Mouse (Mus musculus): ENCODE results near the gene Nemf.
A peak's percentile ranks its signal among the peaks of the same experiment; 100 is the strongest.
"Not testable (repeated sequence)": the region's sequence is repeated elsewhere in the genome, so short reads cannot be mapped to it uniquely, and the experiment has no call there.

The Nemf gene

DNA sequence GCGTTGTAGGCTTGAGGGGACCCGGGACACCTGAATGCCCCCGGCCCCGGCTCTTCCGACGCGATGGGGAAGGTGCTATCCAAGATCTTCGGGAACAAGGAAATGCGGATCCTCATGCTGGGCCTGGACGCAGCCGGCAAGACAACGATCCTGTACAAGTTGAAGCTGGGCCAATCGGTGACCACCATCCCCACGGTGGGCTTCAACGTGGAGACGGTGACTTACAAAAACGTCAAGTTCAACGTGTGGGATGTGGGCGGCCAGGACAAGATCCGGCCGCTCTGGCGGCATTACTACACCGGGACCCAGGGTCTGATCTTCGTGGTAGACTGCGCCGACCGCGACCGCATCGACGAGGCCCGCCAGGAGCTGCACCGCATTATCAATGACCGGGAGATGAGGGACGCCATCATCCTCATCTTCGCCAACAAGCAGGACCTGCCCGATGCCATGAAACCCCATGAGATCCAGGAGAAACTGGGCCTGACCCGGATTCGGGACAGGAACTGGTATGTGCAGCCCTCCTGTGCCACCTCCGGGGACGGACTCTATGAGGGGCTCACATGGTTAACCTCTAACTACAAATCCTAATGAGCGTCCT, 15.9 kb upstream of the Nemf start:
- no peak for DNase-seq (ENCODE audit: low spot score in 2 of 2)

DNA sequence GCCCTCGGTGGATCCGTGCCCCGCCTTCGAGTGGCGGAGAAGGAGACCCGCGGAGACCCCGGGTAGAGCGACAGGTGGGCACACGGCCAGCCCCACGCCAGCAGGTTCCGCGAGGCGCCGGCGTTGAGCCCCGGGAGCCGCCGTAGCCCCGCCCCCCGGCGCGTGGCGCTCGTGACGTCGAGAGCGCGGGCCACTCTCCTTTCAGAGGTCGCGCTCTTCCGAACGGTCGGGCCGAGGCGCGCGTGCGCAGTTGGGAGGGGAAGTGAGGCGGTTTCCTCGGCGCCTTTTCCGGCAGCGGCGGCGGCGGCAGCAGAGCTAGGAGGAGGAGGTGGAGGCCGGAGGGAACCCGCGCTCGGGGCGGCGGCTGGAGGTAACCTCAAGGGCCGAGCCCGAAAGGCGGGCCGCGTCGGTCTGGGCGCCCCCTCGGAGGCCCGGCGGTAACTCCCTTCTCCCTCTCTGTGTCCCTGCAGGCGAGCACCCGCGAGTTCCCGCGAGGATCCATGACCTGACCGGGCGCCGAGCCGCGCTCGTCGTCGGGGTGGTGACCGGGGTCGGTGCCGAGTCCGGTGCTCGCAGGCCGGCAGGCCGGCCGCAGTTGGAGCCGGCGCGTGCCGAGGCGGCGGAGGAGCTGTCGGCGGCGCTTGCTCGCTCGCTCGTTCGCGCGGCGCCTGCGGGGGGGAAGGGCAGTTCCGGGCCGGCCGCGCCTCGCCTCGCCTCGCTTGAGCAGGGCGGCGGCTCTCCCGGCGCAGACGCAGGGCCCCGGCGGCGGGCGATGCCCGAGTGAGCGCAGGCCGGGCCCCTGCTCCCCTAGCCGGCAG, 15.1 kb upstream of the Nemf start, which contains the start of the genes Arf6 and Gm9887:
Gene Arf6 (plus strand): TSS at position 297 of the 818 bp plus-strand sequence.
Gene Gm9887 (minus strand): TSS at position 605 of the 818 bp plus-strand sequence.
- DNase-seq (ENCODE audit: low spot score in 2 of 2) = peak; percentile 98

DNA sequence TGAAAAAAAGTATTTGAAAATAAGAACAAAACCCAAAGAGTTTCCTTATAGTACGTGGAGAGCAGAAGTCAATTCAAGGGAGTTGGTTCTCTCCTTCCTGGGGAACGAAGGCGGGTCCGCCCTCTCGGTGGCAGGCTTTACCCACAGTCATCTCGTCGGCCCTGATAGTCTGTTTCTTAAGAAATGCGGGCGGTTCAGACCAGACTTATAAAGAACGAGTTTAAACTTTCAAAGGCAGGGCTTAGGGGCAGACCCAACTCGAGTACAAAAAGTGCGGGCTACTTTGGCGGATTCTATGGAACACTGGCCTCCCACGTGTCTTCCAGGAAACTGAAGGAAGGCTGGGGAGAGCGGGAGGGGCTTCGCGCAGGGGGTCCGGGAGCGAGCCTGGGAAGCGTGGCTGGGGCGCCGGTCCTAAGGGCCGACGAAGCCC, 14.5 kb upstream of the Nemf start:
- no peak for DNase-seq (ENCODE audit: low spot score in 2 of 2)

DNA sequence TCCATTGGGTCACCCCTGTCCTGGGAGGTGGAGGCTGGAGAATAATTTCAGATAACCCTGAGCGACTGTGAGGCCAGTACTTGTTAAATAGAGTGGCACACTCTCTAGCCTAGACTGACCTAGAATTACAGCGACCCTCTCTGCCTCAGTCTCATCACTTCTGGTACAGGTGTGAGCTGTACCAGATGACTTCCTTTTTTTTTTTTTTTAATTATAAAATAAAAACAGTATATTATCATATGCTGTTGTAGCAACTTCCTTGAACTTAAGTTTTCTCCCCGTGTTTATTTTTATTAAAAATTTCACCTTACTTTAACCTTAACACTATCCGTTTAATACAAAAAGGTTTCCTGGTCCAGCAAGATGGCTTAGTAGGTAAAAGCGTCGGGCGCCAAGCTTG, 14.0 kb upstream of the Nemf start:
- no peak for DNase-seq (ENCODE audit: low spot score in 2 of 2)

DNA sequence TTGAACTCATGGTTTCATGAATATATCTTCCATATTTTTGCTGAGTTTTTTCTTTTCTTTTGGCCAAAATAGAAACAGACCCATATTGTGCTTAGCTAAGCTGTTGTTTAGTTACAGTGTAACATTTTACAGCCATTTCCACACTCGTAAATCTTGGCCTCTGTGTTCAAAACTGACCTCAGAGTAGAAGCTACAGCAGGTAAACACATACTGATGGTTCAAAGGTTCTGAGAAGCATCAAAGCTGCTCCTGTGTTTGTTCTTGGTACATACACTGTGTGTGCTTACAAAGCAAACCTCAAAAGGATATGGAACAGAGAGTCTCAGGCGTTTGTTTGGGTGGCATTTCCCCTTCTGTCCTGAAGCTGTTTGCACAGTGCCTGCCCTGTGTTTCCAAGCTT, 10.6 kb upstream of the Nemf start:
- no peak for DNase-seq (ENCODE audit: low spot score in 2 of 2)

DNA sequence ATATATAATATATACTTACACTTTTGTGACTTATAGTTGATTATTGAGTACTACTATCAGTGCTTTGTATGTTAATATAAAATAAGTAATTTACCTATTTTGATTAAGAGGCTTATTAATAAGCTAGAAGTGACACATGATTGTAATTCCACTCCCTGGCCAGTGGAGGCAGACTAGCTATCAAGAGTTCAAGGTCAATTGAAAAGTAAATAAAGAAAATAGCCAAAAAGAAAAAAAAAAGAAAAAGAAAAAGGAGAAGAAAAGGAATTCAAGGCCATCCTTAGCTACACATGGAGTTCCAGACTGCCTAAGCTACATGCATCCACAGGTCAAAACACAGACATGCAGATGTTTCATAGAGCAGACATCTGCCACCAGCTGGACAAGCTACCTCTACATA, 9.5 kb upstream of the Nemf start:
- no peak for DNase-seq (ENCODE audit: low spot score in 2 of 2)

DNA sequence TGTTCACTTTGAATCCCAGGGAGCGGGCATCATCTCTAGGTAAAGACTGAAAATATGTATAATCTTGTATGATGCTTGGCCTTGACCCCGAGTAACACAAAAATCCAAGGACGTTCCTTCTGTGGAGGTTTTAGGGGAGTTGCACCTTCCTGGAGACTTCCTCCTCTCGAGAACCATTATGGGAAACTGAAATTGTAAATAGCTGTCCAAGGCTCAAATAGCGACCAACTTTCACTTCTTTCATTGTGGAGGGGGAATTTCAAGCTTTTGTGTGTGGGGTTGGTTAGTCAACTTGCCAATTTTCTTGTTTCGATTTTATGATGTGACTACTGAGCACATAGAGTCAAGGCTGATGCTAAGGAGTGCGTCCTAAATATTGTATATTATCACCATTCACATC, 8.8 kb upstream of the Nemf start:
- DNase-seq (ENCODE audit: low spot score in 2 of 2) = no peak

DNA sequence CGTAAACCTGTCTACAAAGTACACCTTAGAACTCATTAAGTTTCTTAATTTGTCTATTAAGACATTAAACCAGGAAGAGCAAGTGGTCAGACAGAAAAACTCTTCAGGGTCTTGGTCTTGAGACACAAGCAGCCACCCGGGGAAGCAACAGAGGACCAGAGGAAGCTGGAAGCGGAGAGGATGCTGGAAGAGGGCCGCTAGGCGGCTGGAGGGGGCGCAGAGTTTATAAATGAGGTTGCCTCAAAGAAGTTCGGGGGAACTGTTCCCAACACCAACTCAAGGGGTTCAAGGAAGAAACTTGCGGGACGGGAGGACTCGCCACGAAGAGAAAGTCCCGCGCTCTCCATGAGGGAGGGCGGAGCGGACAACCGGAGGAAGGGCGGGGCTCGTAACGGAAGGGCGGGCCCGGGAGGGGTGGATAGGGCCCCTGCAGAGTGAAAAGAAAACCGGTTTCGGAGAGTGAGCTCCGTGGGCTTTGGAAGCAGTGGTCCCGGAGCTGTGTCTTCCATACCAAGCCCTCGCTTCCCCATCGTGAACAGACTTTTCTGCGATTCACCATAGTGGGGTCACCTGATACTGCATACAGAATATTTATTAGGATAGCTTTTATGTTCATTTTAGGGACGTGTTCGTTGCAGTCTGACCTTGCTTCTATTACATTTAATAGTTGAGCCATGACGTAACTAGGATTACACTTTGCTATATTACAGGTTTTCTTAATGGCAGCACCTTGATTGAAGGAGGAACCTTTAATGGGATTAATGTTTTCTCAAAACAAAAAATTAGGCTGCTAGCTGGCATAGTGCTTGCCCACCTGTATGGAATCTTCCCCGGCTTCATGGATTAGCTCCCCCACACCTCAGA, 7.2 kb upstream of the Nemf start:
- peak; percentile 73 to 82 for DNase-seq (ENCODE audit: low spot score in 2 of 2)

DNA sequence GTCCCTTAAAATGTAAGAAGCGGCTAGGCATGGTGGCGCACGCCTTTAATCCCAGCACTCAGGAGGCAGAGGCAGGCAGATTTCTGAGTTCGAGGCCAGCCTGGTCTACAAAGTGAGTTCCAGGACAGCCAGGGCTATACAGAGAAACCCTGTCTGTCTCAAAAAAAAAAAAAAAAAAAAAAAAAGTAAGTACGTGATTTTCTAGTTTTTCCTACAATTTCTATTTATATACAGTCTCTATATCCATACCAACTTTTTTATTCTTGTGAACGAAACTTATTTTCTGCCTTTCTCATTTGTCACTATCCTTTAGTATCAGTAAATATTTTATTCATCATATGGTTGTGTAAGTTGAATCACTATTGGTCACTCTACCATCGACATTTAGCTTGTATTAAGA, 6.1 kb upstream of the Nemf start:
- DNase-seq (ENCODE audit: low spot score in 2 of 2) = not testable (repeated sequence)

DNA sequence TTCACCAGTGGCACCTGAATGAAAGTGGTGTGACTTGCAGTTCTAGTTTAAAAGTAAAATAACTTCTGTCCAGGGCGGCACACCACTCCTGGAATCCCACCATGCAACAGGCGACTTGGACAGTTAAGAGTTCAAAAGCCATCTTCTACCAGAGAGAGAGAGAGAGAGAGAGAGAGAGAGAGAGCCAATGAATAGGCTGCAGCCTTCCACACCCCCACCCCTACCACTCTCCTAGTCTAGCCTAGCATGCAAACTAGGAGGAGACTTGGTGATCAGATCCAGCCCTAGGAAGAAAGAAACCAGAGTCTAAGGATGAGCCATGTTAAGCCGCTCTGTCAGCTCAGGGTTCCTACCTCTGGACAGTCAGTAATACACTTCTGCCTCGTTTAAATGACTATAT, 5.4 kb upstream of the Nemf start:
- no peak for DNase-seq (ENCODE audit: low spot score in 2 of 2)

DNA sequence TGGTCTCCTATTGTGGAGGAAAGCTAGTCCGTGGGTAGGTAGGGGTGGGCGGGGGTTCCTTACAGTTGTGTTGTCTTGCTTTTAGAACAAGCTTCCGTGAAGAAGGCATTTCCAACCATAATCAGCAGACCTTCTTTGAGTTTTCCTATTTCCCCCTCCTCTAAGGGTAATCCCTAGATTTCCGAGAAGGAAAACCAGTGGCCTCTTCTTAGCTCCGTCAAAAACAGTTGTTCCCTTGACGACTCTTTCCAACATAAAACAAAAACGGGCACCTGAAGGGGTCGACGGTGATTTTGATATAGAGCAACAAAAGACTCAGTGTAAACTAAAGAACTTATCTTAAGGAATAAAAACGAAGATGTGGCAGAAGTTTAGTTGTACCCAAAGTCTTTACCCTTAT, 5.0 kb upstream of the Nemf start:
- no peak for DNase-seq (ENCODE audit: low spot score in 2 of 2)

DNA sequence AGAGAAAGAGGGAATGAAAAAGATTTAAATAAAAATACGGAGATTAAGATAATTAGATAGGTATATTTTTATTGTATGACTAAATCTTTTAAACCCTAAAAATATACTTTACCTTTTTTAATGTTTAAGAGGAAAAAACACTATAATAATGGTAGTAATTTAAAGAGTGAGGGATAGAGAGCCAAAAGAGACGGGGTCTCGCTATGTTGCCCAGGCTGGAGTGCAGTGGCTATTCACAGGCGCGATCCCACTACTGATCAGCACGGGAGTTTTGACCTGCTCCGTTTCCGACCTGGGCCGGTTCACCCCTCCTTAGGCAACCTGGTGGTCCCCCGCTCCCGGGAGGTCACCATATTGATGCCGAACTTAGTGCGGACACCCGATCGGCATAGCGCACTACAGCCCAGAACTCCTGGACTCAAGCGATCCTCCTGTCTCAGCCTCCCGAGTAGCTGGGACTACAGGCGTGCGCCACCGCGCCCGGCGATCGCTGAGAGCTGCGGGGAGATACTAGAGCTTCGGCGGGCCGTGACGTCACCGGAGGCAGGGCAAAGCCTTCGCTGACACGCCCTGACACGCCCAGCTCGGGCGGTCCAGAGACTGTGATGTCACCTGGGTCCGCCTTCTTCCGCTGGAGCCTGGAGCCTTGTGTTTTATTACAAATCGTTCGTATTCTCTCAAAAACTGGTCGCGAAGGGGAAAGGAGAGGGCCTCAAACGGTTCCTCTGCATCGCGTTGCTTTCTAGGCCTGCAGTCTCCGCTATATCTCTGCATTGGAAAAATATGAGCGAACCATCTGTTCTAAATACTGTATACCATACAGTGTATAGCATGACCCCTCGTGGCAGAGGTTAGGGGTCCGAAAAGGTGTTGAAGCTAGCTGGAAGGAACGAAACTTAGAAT, 4.3 kb upstream of the Nemf start:
- DNase-seq (ENCODE audit: low spot score in 2 of 2) = peak; percentile 99 to 100

DNA sequence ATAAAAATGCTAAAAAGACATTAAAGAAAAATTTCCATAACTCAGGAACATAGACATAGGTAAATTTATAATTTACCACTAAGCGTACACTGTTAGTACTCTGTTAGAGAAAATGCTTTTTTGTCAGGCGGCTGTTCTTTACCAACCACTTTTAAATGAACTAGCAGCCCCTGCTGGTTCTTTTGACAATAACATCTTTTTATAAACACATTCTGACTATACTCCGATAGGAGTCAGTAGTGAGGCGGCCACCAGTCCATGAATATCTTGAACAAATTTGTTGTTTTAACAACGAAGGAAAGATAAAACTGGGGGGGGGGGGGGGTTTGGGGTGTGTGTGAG, 3.7 kb upstream of the Nemf start:
- peak in 1 of 2 experiments; percentile 34 for DNase-seq (ENCODE audit: low spot score in 2 of 2)

DNA sequence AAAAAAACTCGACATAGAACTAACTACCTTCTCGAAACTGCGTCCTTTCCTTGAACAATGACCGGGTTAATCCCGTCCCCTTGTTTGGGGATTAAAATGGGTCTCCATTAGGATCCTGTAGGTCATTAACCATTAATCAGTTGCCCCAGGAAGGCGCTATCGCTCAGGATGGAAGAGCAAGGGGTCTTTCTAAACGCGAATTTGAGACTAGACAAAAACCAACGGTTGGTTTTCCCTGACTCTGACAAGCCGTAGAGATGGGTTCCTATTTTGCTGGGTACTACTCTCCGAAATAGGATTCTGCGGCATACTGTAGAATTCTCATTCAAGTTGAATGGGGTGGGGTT, 308 bp upstream of the Nemf start:
- no peak for DNase-seq (ENCODE audit: low spot score in 2 of 2)

DNA sequence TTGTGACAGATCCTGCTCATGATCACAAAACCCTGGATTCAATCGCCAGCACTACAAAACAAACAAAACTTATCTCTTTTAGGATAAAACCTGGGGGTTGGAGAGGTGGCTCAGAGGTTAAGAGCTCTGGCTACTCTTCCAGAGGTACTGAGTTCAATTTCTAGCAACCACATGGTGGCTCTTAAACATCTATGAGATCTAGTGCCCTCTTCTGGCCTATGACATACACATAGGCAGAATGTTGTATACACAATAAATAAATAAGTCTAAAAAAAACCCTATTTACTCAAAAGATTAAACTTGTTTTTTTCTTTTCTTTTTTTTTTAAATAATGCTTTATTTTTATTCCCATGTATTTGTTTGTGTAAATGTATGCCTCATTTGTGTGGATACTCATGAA, 5.3 kb downstream of the Nemf start:
- DNase-seq (ENCODE audit: low spot score in 2 of 2) = no peak

DNA sequence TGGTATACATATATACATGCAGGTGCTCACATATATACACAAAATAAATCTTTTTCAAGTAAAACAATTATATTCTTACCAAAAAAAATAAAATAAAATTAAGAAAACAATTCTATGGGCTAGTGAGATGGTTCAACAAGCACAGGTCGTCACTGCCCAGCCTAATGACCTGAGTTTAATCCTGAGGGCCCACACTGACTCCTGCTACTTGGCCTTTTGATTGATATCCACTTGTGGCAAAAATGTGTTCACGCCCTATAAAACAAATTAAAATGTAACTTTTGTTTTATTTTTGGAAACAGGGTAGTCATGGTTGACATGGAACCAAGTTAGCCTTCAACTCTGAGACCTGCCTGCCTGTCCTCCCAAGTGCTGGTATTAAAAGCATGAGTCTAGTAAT, 7.0 kb downstream of the Nemf start:
- DNase-seq (ENCODE audit: low spot score in 2 of 2) = no peak

DNA sequence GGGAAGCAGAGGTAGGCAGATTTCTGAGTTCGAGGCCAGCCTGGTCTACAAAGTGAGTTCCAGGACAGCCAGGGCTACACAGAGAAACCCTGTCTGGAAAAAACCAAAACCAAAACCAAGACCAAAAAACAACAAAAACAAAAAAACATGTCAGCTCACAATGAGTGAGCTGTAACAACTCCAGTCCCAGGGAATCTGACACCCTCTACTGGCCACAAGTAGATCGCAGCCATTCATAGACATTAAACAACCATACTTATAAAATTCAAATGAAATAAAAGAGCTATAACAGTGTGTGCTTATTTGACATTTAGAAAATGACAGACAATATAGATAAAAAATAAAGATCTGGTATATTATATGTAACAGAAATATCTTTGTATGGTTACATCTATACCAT, 23.4 kb downstream of the Nemf start:
- no peak for DNase-seq (ENCODE audit: low spot score in 2 of 2)

DNA sequence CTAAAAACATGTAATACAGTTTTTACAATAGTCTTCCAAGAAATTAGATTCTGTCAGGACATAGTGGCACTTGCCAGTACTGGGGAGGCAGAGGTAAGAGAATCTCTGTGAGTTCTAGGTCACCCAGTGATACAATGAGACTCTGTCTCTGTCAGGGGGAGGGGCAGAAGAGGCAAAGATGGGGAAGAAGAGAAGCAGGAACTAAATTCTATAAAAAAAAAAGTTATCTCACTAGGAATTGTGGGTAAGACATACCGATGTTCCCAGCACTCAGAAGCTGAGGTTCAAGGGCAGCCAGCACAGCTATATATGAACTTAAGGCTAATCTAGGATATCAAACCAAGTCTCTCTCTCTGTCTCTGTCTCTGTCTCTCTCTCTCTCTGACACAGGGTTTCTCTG, 24.8 kb downstream of the Nemf start:
- DNase-seq (ENCODE audit: low spot score in 2 of 2) = no peak

DNA sequence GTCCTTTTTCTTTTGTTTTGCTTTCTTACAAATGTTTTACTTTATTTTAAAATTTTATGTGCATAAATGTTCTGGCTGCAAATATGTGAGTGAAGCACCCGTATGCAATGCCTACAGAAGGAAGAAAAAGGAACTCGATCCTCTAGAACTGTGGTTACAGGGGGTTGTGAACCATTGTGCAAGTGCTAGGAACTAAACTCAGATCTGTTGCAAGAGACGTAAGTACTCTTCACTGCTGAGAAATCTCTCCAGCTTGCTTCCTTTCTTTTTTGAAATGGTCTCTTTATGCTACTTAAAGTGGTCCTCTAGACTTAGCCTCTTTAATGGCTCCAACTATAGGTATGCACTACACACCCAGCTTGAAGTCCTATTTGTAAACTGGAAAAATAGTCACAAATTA, 25.8 kb downstream of the Nemf start:
- no peak for DNase-seq (ENCODE audit: low spot score in 2 of 2)

DNA sequence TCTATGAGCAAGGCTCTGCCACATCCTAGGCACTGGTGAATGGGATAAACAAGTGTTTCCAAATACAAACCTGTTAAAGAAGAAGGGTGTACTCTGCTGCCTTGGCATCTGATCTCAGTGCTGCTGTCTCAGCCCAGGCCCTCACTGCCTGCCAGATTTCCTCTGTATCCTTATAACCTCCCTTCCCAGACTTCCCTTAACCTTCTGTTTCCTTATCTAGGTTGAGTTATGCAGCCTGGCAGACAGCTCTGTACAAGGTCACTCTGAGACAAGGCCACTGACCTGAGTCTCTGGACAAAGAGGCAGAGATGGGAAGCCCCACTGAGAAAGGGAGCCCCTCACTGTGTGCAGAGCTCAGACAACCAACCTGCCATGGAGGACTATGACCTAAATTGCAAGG, 38.5 kb downstream of the Nemf start:
- no peak for DNase-seq (ENCODE audit: low spot score in 2 of 2)

DNA sequence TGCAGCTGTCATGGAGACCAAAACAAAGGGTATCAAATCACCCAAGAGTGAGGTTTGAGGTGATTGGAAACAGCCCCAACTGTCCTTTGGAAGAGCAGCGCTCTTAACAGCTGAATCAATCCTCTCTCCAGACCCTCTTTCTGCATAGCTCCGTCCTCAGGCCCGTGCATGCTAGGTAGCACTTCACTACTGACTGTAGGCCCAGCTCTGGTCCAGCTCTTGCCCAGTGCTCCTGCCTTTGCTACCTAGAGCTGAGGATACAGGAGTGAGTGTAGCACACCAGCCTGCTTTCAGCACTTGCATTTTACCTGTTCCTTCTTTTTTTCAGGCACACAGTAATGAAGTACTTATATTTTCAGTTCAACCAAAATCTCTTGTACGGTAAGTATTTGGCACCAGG, 47.3 kb downstream of the Nemf start:
- no peak for DNase-seq (ENCODE audit: low spot score in 2 of 2)

DNA sequence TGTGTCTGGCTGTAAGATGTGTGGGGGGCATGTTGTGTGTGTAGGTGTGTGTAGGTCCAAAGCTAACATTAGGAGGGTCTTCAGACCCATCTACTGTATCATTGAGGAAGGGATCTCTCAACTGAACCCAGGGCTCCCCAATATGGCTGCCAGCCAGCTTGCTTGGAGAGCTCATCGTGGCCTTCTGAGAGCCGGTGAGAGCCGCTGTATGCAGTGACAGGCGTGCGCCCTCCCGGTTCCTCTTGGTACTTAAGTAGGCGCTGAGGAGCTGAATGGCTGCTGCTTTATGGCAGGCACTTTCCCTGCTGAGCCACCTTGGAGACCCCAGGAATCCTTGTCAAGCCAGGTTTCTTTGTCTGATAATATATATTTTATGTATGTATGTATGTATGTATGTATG, 50.6 kb downstream of the Nemf start:
- no peak for DNase-seq (ENCODE audit: low spot score in 2 of 2)

Data from urinary bladder, postnatal 4 days (tissue).